ENCODE assay signal across 21 mouse cellular contexts in the genomic region with DNA sequence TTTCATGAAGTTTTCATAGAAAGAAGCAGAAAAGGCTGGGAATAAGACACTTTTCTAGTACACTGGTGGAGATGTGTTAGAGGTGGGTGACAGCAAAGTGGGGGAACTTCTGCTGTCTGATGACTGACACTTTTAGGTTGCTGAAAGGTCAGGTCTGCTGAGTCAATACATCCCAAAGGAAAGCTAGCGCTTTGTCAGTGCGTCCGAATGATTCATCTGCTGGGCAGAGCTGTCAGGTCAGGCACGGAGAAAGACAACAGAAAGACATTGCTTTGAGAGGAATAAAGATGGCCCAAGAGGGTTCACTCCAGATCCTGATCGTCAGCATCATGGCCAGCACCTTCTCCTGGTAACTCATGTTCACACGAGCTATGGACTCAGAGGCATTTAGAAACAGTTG.
DNase-seq lines count a peak whose midpoint lies in the region; ATAC-seq and TF ChIP-seq lines count a peak whose summit lies in the region.
"Had no signal": no experiment of that assay in that cellular context is flagged by ENCODE, and none has a peak within 500 bp of the region (broad histone marks: within the 10 kb centered on the region; RNA-seq: fewer than 3 reads in every experiment).

No protein-coding gene starts in this region.

- TF ChIP-seq EP300 in lung, postnatal 0 days (IDR thresholded peaks at IDR 0.05): no peak
- TF ChIP-seq EP300 in stomach, postnatal 0 days (optimal IDR thresholded peaks at IDR 0.05): no peak

- H3K9ac ChIP-seq in lung, postnatal 0 days (replicated peaks; ENCODE audit: low read depth): no peak overlapping the region
- H3K9ac ChIP-seq in stomach, postnatal 0 days (ENCODE audit: low read length): no peak overlapping the region
- H3K9ac ChIP-seq in forebrain, embryonic 14.5 days (ENCODE audit: low read length): no peak overlapping the region
- H3K9ac ChIP-seq in hindbrain, embryonic 11.5 days (ENCODE audit: low read depth, low read length): no peak overlapping the region
- H3K9ac ChIP-seq: hindbrain, embryonic 12.5 days; liver, embryonic 12.5 days; neural tube, embryonic 13.5 days had no signal

- 83% methylated on average over 6 of the region's 6 CpGs for WGBS in lung, postnatal 0 days
- WGBS in lung, adult 2 months: 88% methylated on average over 6 of the region's 6 CpGs
- 75% methylated on average over 6 of the region's 6 CpGs for WGBS in stomach, postnatal 0 days
- 88% methylated on average over 6 of the region's 6 CpGs for WGBS in forebrain, embryonic 14.5 days
- WGBS in hindbrain, embryonic 11.5 days: 56% methylated on average over 6 of the region's 6 CpGs

- TF ChIP-seq POLR2A in lung, adult 2 months (IDR thresholded peaks at IDR 0.05; ENCODE audit: borderline replicate concordance, extremely low read depth, low read depth, low read length): no peak
- TF ChIP-seq POLR2A in embryonic fibroblast, embryonic 13.5 days (IDR thresholded peaks at IDR 0.05; ENCODE audit: low read depth, low read length): no peak

- DNase-seq in adrenal gland, postnatal 14 days: peak; percentile 39
- no peak for DNase-seq in adrenal gland, adult 18-20 months (ENCODE audit: low spot score in 2 of 2)
- DNase-seq in lung, postnatal 0 days (ENCODE audit: low spot score): no peak
- DNase-seq in lung, adult 2 months: no peak
- no peak for DNase-seq in stomach, postnatal 0 days (ENCODE audit: low spot score)
- DNase-seq in forebrain, embryonic 14.5 days (ENCODE audit: low spot score): no peak
- no peak for DNase-seq in hindbrain, embryonic 11.5 days (ENCODE audit: low spot score)
- DNase-seq: B cell, adult 2 months; cerebellum, adult 9-10 months; heart, adult 2 months; kidney, adult 9 months; kidney, postnatal 36 days; lung, postnatal 14 days; right cerebral cortex, postnatal 14 days had no signal

- ATAC-seq in lung, postnatal 0 days: no peak
- ATAC-seq in stomach, postnatal 0 days (ENCODE audit: low FRiP score, low TSS enrichment): no peak
- no peak for ATAC-seq in forebrain, embryonic 14.5 days
- no peak for ATAC-seq in hindbrain, embryonic 11.5 days (ENCODE audit: low FRiP score)
- ATAC-seq: forebrain, embryonic 16.5 days; liver, embryonic 12.5 days had no signal

- H3K4me2 ChIP-seq in lung, postnatal 0 days (replicated peaks; ENCODE audit: low read depth, low read length): no peak overlapping the region
- H3K4me2 ChIP-seq in stomach, postnatal 0 days (replicated peaks; ENCODE audit: low read depth): no peak overlapping the region
- no peak overlapping the region for H3K4me2 ChIP-seq in forebrain, embryonic 14.5 days (ENCODE audit: low read length)
- no peak overlapping the region for H3K4me2 ChIP-seq in hindbrain, embryonic 11.5 days (replicated peaks; ENCODE audit: low read depth, low read length)
- H3K4me2 ChIP-seq: hindbrain, embryonic 12.5 days; liver, embryonic 12.5 days; neural tube, embryonic 13.5 days had no signal

- no peak for TF ChIP-seq CTCF in lung, postnatal 0 days (IDR thresholded peaks at IDR 0.05)
- no peak for TF ChIP-seq CTCF in lung, adult 2 months (IDR thresholded peaks at IDR 0.05; ENCODE audit: insufficient read depth, low read length)
- no peak for TF ChIP-seq CTCF in embryonic fibroblast, embryonic 13.5 days (IDR thresholded peaks at IDR 0.05; ENCODE audit: borderline replicate concordance, insufficient read depth, low read length)
- no peak for TF ChIP-seq CTCF in stomach, postnatal 0 days (IDR thresholded peaks at IDR 0.05; ENCODE audit: low read depth)

- no peak overlapping the region for H3K4me3 ChIP-seq in lung, postnatal 0 days (ENCODE audit: low read depth, low read length)
- H3K4me3 ChIP-seq in lung, adult 2 months (replicated peaks; ENCODE audit: extremely low read depth, low read depth, low read length): no peak overlapping the region
- no peak overlapping the region for H3K4me3 ChIP-seq in embryonic fibroblast, embryonic 13.5 days (ENCODE audit: insufficient read depth, low read length)
- H3K4me3 ChIP-seq in stomach, postnatal 0 days (ENCODE audit: low read depth, low read length): no peak overlapping the region
- no peak overlapping the region for H3K4me3 ChIP-seq in forebrain, embryonic 14.5 days (ENCODE audit: low read depth, low read length)
- no peak overlapping the region for H3K4me3 ChIP-seq in hindbrain, embryonic 11.5 days (ENCODE audit: low read depth, low read length)
- H3K4me3 ChIP-seq: erythroblast, embryonic 14.5 days; heart, adult 2 months; hindbrain, embryonic 12.5 days; liver, embryonic 12.5 days; neural tube, embryonic 13.5 days had no signal

- H3K27me3 ChIP-seq in lung, postnatal 0 days (replicated peaks; ENCODE audit: insufficient read depth, low read length): no peaks in the 10 kb centered on the region
- H3K27me3 ChIP-seq in stomach, postnatal 0 days (ENCODE audit: control insufficient read depth, insufficient read depth, low read length): no peaks in the 10 kb centered on the region
- 0 out of 2 replicates have a peak, but pooled peaks cover 6% of the 10 kb centered on the region for H3K27me3 ChIP-seq in forebrain, embryonic 14.5 days (replicated peaks; ENCODE audit: control insufficient read depth, insufficient read depth, low read length)
- no peaks in the 10 kb centered on the region for H3K27me3 ChIP-seq in hindbrain, embryonic 11.5 days (ENCODE audit: control insufficient read depth, insufficient read depth, low read length)
- H3K27me3 ChIP-seq: hindbrain, embryonic 12.5 days; liver, embryonic 12.5 days; neural tube, embryonic 13.5 days had no signal

- H3K27ac ChIP-seq in lung, postnatal 0 days (ENCODE audit: low read length): 0 out of 2 replicates have a peak overlapping the region, but pooled peaks have one; percentile 20
- H3K27ac ChIP-seq in embryonic fibroblast, embryonic 13.5 days (ENCODE audit: insufficient read depth, low read length): peak overlapping the region; percentile 21
- peak overlapping the region; percentile 72; the same call in 1 of the 2 replicates for H3K27ac ChIP-seq in stomach, postnatal 0 days (replicated peaks)
- H3K27ac ChIP-seq in forebrain, embryonic 14.5 days (ENCODE audit: low read depth, low read length): no peak overlapping the region
- no peak overlapping the region for H3K27ac ChIP-seq in hindbrain, embryonic 11.5 days (ENCODE audit: low read depth, low read length)
- H3K27ac ChIP-seq: hindbrain, embryonic 12.5 days; liver, embryonic 12.5 days; neural tube, embryonic 13.5 days had no signal

- H3K9me3 ChIP-seq in lung, postnatal 0 days (ENCODE audit: low read length): no peaks in the 10 kb centered on the region
- H3K9me3 ChIP-seq in stomach, postnatal 0 days (ENCODE audit: control insufficient read depth, low read length): no peaks in the 10 kb centered on the region
- H3K9me3 ChIP-seq in forebrain, embryonic 14.5 days (replicated peaks; ENCODE audit: control insufficient read depth, low read length): no peaks in the 10 kb centered on the region
- H3K9me3 ChIP-seq in hindbrain, embryonic 11.5 days (ENCODE audit: control insufficient read depth, low read length): no peaks in the 10 kb centered on the region
- H3K9me3 ChIP-seq: G1E; hindbrain, embryonic 12.5 days; liver, embryonic 12.5 days; neural tube, embryonic 13.5 days had no signal

- no peaks in the 10 kb centered on the region for H3K36me3 ChIP-seq in lung, postnatal 0 days (ENCODE audit: insufficient read depth, low read length)
- H3K36me3 ChIP-seq in stomach, postnatal 0 days (ENCODE audit: control insufficient read depth, insufficient read depth, low read length): no peaks in the 10 kb centered on the region
- no peaks in the 10 kb centered on the region for H3K36me3 ChIP-seq in forebrain, embryonic 14.5 days (ENCODE audit: control insufficient read depth, insufficient read depth, low read length)
- no peaks in the 10 kb centered on the region for H3K36me3 ChIP-seq in hindbrain, embryonic 11.5 days (ENCODE audit: control insufficient read depth, insufficient read depth, low read length)
- H3K36me3 ChIP-seq: G1E; hindbrain, embryonic 12.5 days; liver, embryonic 12.5 days; neural tube, embryonic 13.5 days had no signal

- peaks cover 20% of the 10 kb centered on the region; the same call in 1 of the 2 replicates for H3K4me1 ChIP-seq in lung, postnatal 0 days (ENCODE audit: insufficient read depth, low read depth, low read length)
- peaks cover 37% of the 10 kb centered on the region for H3K4me1 ChIP-seq in lung, adult 2 months (ENCODE audit: control insufficient read depth, insufficient read depth, low read length)
- H3K4me1 ChIP-seq in embryonic fibroblast, embryonic 13.5 days (ENCODE audit: control insufficient read depth, insufficient read depth, low read length): peaks cover 24% of the 10 kb centered on the region
- H3K4me1 ChIP-seq in stomach, postnatal 0 days (replicated peaks; ENCODE audit: control insufficient read depth, insufficient read depth): peaks cover 13% of the 10 kb centered on the region
- H3K4me1 ChIP-seq in forebrain, embryonic 14.5 days (ENCODE audit: control insufficient read depth, insufficient read depth, low read length): 0 out of 2 replicates have a peak, but pooled peaks cover 4% of the 10 kb centered on the region
- H3K4me1 ChIP-seq in hindbrain, embryonic 11.5 days (replicated peaks; ENCODE audit: control insufficient read depth, insufficient read depth, low read length): no peaks in the 10 kb centered on the region

Comparison
In these comparisons a context has a peak if more than half of its experiments do, and no peak if none do; other contexts are left out.
1. H3K27ac ChIP-seq: peak in lung, postnatal 0 days (single experiment), embryonic fibroblast, embryonic 13.5 days (single experiment) and stomach, postnatal 0 days (single experiment); none in forebrain, embryonic 14.5 days (single experiment) and hindbrain, embryonic 11.5 days (single experiment).